In the genomic region with DNA sequence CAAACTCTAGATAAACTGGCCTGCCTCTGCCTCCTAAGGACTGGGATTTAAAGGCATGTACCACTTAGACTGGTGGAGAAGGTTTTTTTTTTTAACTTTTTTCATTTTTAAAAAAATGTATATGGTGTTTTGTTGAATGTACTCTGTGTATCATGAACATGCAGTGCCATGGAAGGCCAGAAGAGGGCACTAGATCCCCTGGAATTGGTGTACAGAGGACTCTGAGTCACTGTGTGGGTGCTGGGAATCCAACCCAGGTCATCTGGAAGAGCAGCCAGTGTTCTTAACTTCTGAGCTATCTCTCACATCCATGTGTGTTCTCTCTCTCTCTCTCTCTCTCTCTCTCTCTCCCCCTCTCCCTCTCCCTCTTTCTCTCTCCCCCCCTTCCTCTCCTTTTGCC, we compare ENCODE assay signal across 19 mouse cellular contexts. TPM values are rescaled to one million over a fixed set of nuclear protein-coding genes. Genes with fewer than 3 reads are reported as not detected.
DNase-seq lines count a peak whose midpoint lies in the region; ATAC-seq and TF ChIP-seq lines count a peak whose summit lies in the region.
"Had no signal": no experiment of that assay in that cellular context is flagged by ENCODE, and none has a peak within 500 bp of the region (broad histone marks: within the 10 kb centered on the region; RNA-seq: fewer than 3 reads in every experiment).

No protein-coding gene starts in this region.

- TF ChIP-seq EP300 in MEL (IDR thresholded peaks at IDR 0.05; ENCODE audit: low read depth in 1 of 2, low read length in 2 of 2): no peak

- peak; percentile 43 for TF ChIP-seq CTCF in layer of hippocampus, adult 2 months (conservative IDR thresholded peaks at IDR 0.05)
- TF ChIP-seq CTCF in midbrain, postnatal 0 days (IDR thresholded peaks at IDR 0.05): peak; percentile 33
- peak; percentile 39 to 52 (median 44) for TF ChIP-seq CTCF in MEL (IDR thresholded peaks at IDR 0.05 in 2 of 3, conservative IDR thresholded peaks at IDR 0.05 in 1 of 3; ENCODE audit: control insufficient read depth in 1 of 3, insufficient read depth in 1 of 3, low read depth in 2 of 3, low read length in 3 of 3, poor library complexity in 1 of 3, severe bottlenecking in 1 of 3)
- peak; percentile 25; the same call in 1 of the 2 replicates for TF ChIP-seq CTCF in small intestine, adult 2 months (IDR thresholded peaks at IDR 0.05; ENCODE audit: extremely low read depth, insufficient read length, insufficient replicate concordance, low read depth, low read length)

- DNase-seq in layer of hippocampus, adult 2 months (ENCODE audit: low spot score in 2 of 2): no peak
- DNase-seq in layer of hippocampus, postnatal 14 days (ENCODE audit: low spot score in 2 of 2): no peak
- no peak for DNase-seq in midbrain, postnatal 0 days (ENCODE audit: low spot score)
- peak; percentile 63 for DNase-seq in MEL (ENCODE audit: low read depth, low spot score)
- DNase-seq in spleen, adult 12 weeks (ENCODE audit: low spot score): no peak
- DNase-seq: adrenal gland, postnatal 14 days; cerebellum, adult 11 months; cerebellum, postnatal 10 days; heart, postnatal 10 days; midbrain, embryonic 14.5 days; thymus, postnatal 25 days had no signal

- no peaks in the 10 kb centered on the region for H3K79me2 ChIP-seq in MEL (ENCODE audit: control insufficient read depth, insufficient read depth, low read length, poor library complexity)

- H3K4me3 ChIP-seq in layer of hippocampus, adult 2 months: no peak overlapping the region
- H3K4me3 ChIP-seq in midbrain, postnatal 0 days (ENCODE audit: low read depth, low read length): no peak overlapping the region
- H3K4me3 ChIP-seq in midbrain, embryonic 16.5 days (ENCODE audit: low read depth, low read length): no peak overlapping the region
- H3K4me3 ChIP-seq in MEL (ENCODE audit: control insufficient read depth in 1 of 2, insufficient read depth in 1 of 2, low read depth in 2 of 2, low read length in 2 of 2): no peak overlapping the region
- H3K4me3 ChIP-seq in small intestine, adult 2 months (ENCODE audit: low read depth, low read length): no peak overlapping the region
- H3K4me3 ChIP-seq: embryonic facial prominence, embryonic 13.5 days; heart, embryonic 10.5 days; kidney, embryonic 15.5 days; limb, embryonic 13.5 days; neural tube, embryonic 15.5 days had no signal

- H3K9me3 ChIP-seq in midbrain, postnatal 0 days (ENCODE audit: low read length): no peaks in the 10 kb centered on the region
- H3K9me3 ChIP-seq in midbrain, embryonic 16.5 days (replicated peaks; ENCODE audit: control insufficient read depth, low read length, poor library complexity, severe bottlenecking): no peaks in the 10 kb centered on the region
- no peaks in the 10 kb centered on the region for H3K9me3 ChIP-seq in MEL (replicated peaks; ENCODE audit: insufficient read depth, low read length)
- H3K9me3 ChIP-seq: embryonic facial prominence, embryonic 13.5 days; heart, embryonic 10.5 days; kidney, embryonic 15.5 days; limb, embryonic 13.5 days; neural tube, embryonic 15.5 days had no signal

- no peak for ATAC-seq in midbrain, postnatal 0 days (ENCODE audit: low FRiP score)
- ATAC-seq in midbrain, embryonic 16.5 days: no peak
- ATAC-seq: forebrain, embryonic 14.5 days had no signal

- peaks cover 15% of the 10 kb centered on the region for H3K36me3 ChIP-seq in midbrain, postnatal 0 days (ENCODE audit: insufficient read depth, low read length)
- H3K36me3 ChIP-seq in midbrain, embryonic 16.5 days (ENCODE audit: control insufficient read depth, insufficient read depth, low read length): no peaks in the 10 kb centered on the region
- H3K36me3 ChIP-seq in MEL (ENCODE audit: control insufficient read depth in 1 of 2, insufficient read depth in 2 of 2, low read length in 2 of 2): peaks cover 0 to 11% of the 10 kb centered on the region in 2 experiments; a peak in 2 of 4 replicates
- H3K36me3 ChIP-seq in small intestine, adult 2 months (ENCODE audit: control insufficient read depth, insufficient read depth, low read length): peaks cover 65% of the 10 kb centered on the region

- H3K4me2 ChIP-seq in midbrain, postnatal 0 days (ENCODE audit: low read depth, low read length, poor library complexity, severe bottlenecking): no peak overlapping the region
- no peak overlapping the region for H3K4me2 ChIP-seq in midbrain, embryonic 16.5 days (ENCODE audit: low read length)
- H3K4me2 ChIP-seq: embryonic facial prominence, embryonic 13.5 days; kidney, embryonic 15.5 days; limb, embryonic 13.5 days; neural tube, embryonic 15.5 days had no signal

- H3K27ac ChIP-seq in layer of hippocampus, adult 2 months: no peak overlapping the region
- no peak overlapping the region for H3K27ac ChIP-seq in midbrain, postnatal 0 days (ENCODE audit: low read depth, low read length)
- H3K27ac ChIP-seq in midbrain, embryonic 16.5 days (ENCODE audit: low read length): no peak overlapping the region
- H3K27ac ChIP-seq in MEL (ENCODE audit: control insufficient read depth, low read depth, low read length): 0 out of 2 replicates have a peak overlapping the region, but pooled peaks have one; percentile 25
- no peak overlapping the region for H3K27ac ChIP-seq in small intestine, adult 2 months (ENCODE audit: insufficient read depth, low read depth, low read length)
- H3K27ac ChIP-seq: embryonic facial prominence, embryonic 13.5 days; heart, embryonic 10.5 days; kidney, embryonic 15.5 days; limb, embryonic 13.5 days; neural tube, embryonic 15.5 days had no signal

- no peak for TF ChIP-seq POLR2A in MEL (IDR thresholded peaks at IDR 0.05; ENCODE audit: control insufficient read depth in 1 of 2, insufficient read depth in 1 of 2, low read depth in 1 of 2, low read length in 2 of 2, poor library complexity in 1 of 2)
- no peak for TF ChIP-seq POLR2A in small intestine, adult 2 months (IDR thresholded peaks at IDR 0.05; ENCODE audit: low read depth, low read length)

- no peaks in the 10 kb centered on the region for H3K27me3 ChIP-seq in midbrain, postnatal 0 days (ENCODE audit: insufficient read depth, low read length)
- H3K27me3 ChIP-seq in midbrain, embryonic 16.5 days (ENCODE audit: control insufficient read depth, insufficient read depth, low read depth, low read length): no peaks in the 10 kb centered on the region; the same call in 1 of the 2 replicates
- H3K27me3 ChIP-seq in MEL (ENCODE audit: control insufficient read depth in 1 of 2, insufficient read depth in 2 of 2, low read length in 2 of 2): no peaks in the 10 kb centered on the region
- H3K27me3 ChIP-seq in small intestine, adult 2 months (ENCODE audit: control insufficient read depth, insufficient read depth, low read length): no peaks in the 10 kb centered on the region
- H3K27me3 ChIP-seq: embryonic facial prominence, embryonic 13.5 days; kidney, embryonic 15.5 days; limb, embryonic 13.5 days; neural tube, embryonic 15.5 days had no signal

- TF ChIP-seq RAD21 in MEL (IDR thresholded peaks at IDR 0.05; ENCODE audit: low read depth, low read length): peak; percentile 27

- no peaks in the 10 kb centered on the region for H3K4me1 ChIP-seq in midbrain, postnatal 0 days (ENCODE audit: insufficient read depth, low read length)
- H3K4me1 ChIP-seq in midbrain, embryonic 16.5 days (ENCODE audit: control insufficient read depth, insufficient read depth, low read length): 0 out of 2 replicates have a peak, but pooled peaks cover 2% of the 10 kb centered on the region
- peaks cover 0 to 8% of the 10 kb centered on the region in 2 experiments; a peak in 3 of 4 replicates for H3K4me1 ChIP-seq in MEL (ENCODE audit: control insufficient read depth in 1 of 2, insufficient read depth in 2 of 2, low read length in 2 of 2)
- no peaks in the 10 kb centered on the region for H3K4me1 ChIP-seq in small intestine, adult 2 months (ENCODE audit: control insufficient read depth, insufficient read depth, insufficient read length, low read length)

- H3K9ac ChIP-seq in midbrain, postnatal 0 days (replicated peaks; ENCODE audit: low read length, poor library complexity, severe bottlenecking): no peak overlapping the region
- no peak overlapping the region for H3K9ac ChIP-seq in midbrain, embryonic 16.5 days (ENCODE audit: low read depth, low read length)
- H3K9ac ChIP-seq in MEL (ENCODE audit: control insufficient read depth, low read depth, low read length, poor library complexity, severe bottlenecking): no peak overlapping the region
- H3K9ac ChIP-seq: embryonic facial prominence, embryonic 13.5 days; kidney, embryonic 15.5 days; limb, embryonic 13.5 days; neural tube, embryonic 15.5 days had no signal

TF ChIP-seq in MEL, 35 proteins besides CTCF, POLR2A, EP300 and RAD21:
- TF ChIP-seq SMC3 (IDR thresholded peaks at IDR 0.05; ENCODE audit: low read depth, low read length) (peak; percentile 33), ETS1 (IDR thresholded peaks at IDR 0.05; ENCODE audit: low read depth, low read length) (no peak), MEF2A (IDR thresholded peaks at IDR 0.05; ENCODE audit: extremely low read depth, insufficient replicate concordance, low read depth, low read length, poor library complexity, severe bottlenecking) (no peak), UBTF (IDR thresholded peaks at IDR 0.05; ENCODE audit: borderline replicate concordance, insufficient read depth, low read depth, low read length) (no peak), POLR2AphosphoS5 (IDR thresholded peaks at IDR 0.05; ENCODE audit: borderline replicate concordance, low read depth, low read length) (no peak), MAFK (IDR thresholded peaks at IDR 0.05; ENCODE audit: borderline replicate concordance, low read depth, low read length) (no peak)

RNA-seq across cellular contexts. Expression of gene Rps3a1, which starts 20.3 kb away (rescaled TPM):
- total RNA-seq in layer of hippocampus, adult 2 months (2021): 100 to 1,000 TPM; 399 to 429 TPM
- 100 to 1,000 TPM; 373 to 374 TPM for total RNA-seq in layer of hippocampus, postnatal 14 days (2021)
- total RNA-seq in midbrain, postnatal 0 days (2014; rRNA removed): 418 and 476 TPM in 2 replicates
- 512 and 566 TPM in 2 replicates for polyA plus RNA-seq in midbrain, postnatal 0 days (2015; fragmentation: Nextera tagmentation; extraction: Ambion mirVana)
- 494 and 519 TPM in 2 replicates for polyA plus RNA-seq in midbrain, embryonic 16.5 days (2015; fragmentation: Nextera tagmentation; extraction: Ambion mirVana)
- 2,397 and 2,507 TPM in 2 replicates for total RNA-seq in MEL (2012; rRNA removed)
- 1,000 to 10,000 TPM in 1 of 2 experiments, not detected in 1; 1,198 TPM for polyA plus RNA-seq in MEL (2012; ENCODE audit: insufficient read depth in 1 of 2, insufficient read length in 2 of 2, low read depth in 1 of 2, low replicate concordance in 2 of 2, missing spikeins in 1 of 2)
- 72.2 and 82.5 TPM in 2 replicates for polyA plus RNA-seq in small intestine, adult 2 months (2012; rRNA removed)
